Mouse (Mus musculus): Measurements from ENCODE around the gene Wwc1. TPM values are rescaled to one million over a fixed set of nuclear protein-coding genes. Genes with fewer than 3 reads are reported as not detected.
A peak's percentile ranks its signal among the peaks of the same experiment; 100 is the strongest.

The Wwc1 gene
- polyA plus RNA-seq, 1 experiment from 2014 or later = 2.9 TPM

DNA sequence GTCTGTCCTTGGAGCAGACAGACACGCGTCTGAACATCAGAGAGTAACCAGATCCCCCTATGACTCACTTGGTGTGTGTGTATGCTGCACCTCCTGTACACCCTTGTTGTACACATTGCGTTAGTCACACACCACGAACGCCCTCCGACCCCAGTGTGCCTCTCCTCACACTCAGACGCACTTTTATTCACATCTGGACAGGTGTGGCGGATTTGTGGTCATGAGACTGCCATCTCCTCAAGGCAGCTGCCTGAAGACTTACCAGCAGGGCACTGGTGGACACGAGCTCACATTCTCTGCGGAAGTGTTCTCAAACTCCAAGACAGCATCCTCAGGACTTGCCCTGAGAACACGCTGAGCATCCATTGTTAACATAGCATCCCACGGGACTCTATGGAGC is 17.7 kb upstream of the Wwc1 start:
- H3K27me3 ChIP-seq (ENCODE audit: control insufficient read depth, insufficient read depth, low read length) = 0 out of 2 replicates have a peak, but pooled peaks cover 3% of the 10 kb centered on the region
- ATAC-seq (replicated peaks; ENCODE audit: insufficient number of reproducible peaks, low FRiP score, low TSS enrichment) = no peak
- H3K4me3 ChIP-seq (ENCODE audit: low read depth, low read length) = no peak overlapping the region
- no peaks in the 10 kb centered on the region for H3K36me3 ChIP-seq (ENCODE audit: control insufficient read depth, insufficient read depth, low read length)
- peaks cover 4% of the 10 kb centered on the region; the same call in 1 of the 2 replicates for H3K4me1 ChIP-seq (ENCODE audit: control insufficient read depth, insufficient read depth, low read length)
- no peak overlapping the region for H3K27ac ChIP-seq (ENCODE audit: low read depth, low read length)
- no peak overlapping the region for H3K9ac ChIP-seq (ENCODE audit: low read depth, low read length)
- H3K9me3 ChIP-seq (replicated peaks; ENCODE audit: control insufficient read depth, low read length) = no peaks in the 10 kb centered on the region
- H3K4me2 ChIP-seq = no peak overlapping the region
- WGBS (ENCODE audit: insufficient replicate concordance) = 68% methylated on average over 12 of the region's 12 CpGs

DNA sequence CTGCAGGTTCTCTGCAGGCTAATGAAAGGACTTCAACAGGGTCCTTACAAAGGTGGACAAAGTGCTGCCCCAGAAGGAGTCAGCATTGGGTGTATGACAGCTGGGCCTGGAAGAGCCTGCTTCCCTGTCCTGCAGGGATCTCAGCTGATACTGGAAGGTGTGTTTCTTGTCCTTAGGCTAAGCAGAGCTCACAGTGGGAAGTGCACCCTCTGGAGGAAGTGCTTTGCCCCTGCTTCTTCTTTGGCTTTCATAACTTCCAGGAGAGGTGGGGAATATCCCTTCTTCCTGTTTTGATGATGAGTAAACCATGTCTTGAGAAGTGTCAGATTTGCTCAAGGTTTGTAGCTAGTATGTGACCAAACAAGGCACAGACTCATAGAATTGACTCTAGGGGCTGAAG is 15.0 kb upstream of the Wwc1 start:
- no peak overlapping the region for H3K4me3 ChIP-seq (ENCODE audit: low read depth, low read length)
- no peak for ATAC-seq (replicated peaks; ENCODE audit: insufficient number of reproducible peaks, low FRiP score, low TSS enrichment)
- H3K9me3 ChIP-seq (replicated peaks; ENCODE audit: control insufficient read depth, low read length) = no peaks in the 10 kb centered on the region
- no peaks in the 10 kb centered on the region for H3K36me3 ChIP-seq (ENCODE audit: control insufficient read depth, insufficient read depth, low read length)
- H3K9ac ChIP-seq (ENCODE audit: low read depth, low read length) = no peak overlapping the region
- no peak overlapping the region for H3K4me2 ChIP-seq
- no peaks in the 10 kb centered on the region for H3K4me1 ChIP-seq (ENCODE audit: control insufficient read depth, insufficient read depth, low read length)
- no peak overlapping the region for H3K27ac ChIP-seq (ENCODE audit: low read depth, low read length)
- no peaks in the 10 kb centered on the region for H3K27me3 ChIP-seq (ENCODE audit: control insufficient read depth, insufficient read depth, low read length)

DNA sequence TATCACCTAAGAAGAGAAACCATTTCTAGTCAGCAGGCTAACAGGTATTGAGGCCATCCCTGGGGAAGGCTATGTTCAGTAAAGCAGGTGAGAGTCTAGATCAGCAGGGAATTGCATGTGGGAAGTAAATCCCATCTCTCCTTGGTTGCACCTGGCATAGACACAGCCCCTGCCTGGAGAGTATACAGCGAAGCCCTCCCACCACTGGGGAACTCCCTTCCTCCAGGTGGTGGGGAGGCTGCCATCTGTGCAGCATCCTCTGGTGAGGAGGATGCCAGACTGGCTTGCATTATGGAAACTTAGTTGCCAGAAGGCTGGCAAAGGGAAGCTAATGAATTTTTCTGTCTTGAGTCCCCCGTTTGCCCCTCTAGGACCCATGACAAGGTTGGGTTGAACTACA is 11.5 kb upstream of the Wwc1 start:
- no peaks in the 10 kb centered on the region for H3K36me3 ChIP-seq (ENCODE audit: control insufficient read depth, insufficient read depth, low read length)
- ATAC-seq (replicated peaks; ENCODE audit: insufficient number of reproducible peaks, low FRiP score, low TSS enrichment) = no peak
- no peak overlapping the region for H3K4me2 ChIP-seq
- H3K9me3 ChIP-seq (replicated peaks; ENCODE audit: control insufficient read depth, low read length) = no peaks in the 10 kb centered on the region
- H3K4me1 ChIP-seq (ENCODE audit: control insufficient read depth, insufficient read depth, low read length) = no peaks in the 10 kb centered on the region
- no peaks in the 10 kb centered on the region for H3K27me3 ChIP-seq (ENCODE audit: control insufficient read depth, insufficient read depth, low read length)
- no peak overlapping the region for H3K9ac ChIP-seq (ENCODE audit: low read depth, low read length)
- H3K27ac ChIP-seq (ENCODE audit: low read depth, low read length) = no peak overlapping the region
- H3K4me3 ChIP-seq (ENCODE audit: low read depth, low read length) = no peak overlapping the region
- 63% methylated on average over 2 of the region's 2 CpGs for WGBS (ENCODE audit: insufficient replicate concordance)

DNA sequence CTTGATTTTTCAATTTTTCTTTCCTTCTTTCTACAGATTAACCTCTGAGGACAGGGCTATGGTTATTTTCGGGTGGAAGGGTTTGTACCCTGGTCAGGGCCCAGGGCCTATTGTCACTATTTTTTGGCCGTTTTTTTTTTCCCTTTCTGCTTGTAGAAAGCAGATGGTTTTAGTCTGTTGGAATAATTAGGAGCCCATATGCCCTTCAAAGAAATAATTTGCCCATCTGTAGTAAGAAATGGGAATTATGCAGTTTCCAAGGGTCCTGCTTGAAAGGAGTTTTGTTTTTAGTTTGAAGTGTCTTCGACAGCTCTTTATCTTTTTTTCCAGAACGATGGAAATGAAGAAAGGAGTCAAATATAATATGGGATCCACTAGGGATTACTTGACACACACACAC is 9.6 kb upstream of the Wwc1 start:
- no peak for ATAC-seq (replicated peaks; ENCODE audit: insufficient number of reproducible peaks, low FRiP score, low TSS enrichment)
- 75% methylated on average over 4 of the region's 4 CpGs for WGBS (ENCODE audit: insufficient replicate concordance)
- Histone ChIP-seq H3K9me3 (replicated peaks; ENCODE audit: control insufficient read depth, low read length) (no peaks in the 10 kb centered on the region), H3K4me1 (ENCODE audit: control insufficient read depth, insufficient read depth, low read length) (0 out of 2 replicates have a peak, but pooled peaks cover 4% of the 10 kb centered on the region), H3K36me3 (ENCODE audit: control insufficient read depth, insufficient read depth, low read length) (no peaks in the 10 kb centered on the region), H3K4me2 (no peak overlapping the region), H3K27me3 (ENCODE audit: control insufficient read depth, insufficient read depth, low read length) (no peaks in the 10 kb centered on the region), H3K9ac (ENCODE audit: low read depth, low read length) (no peak overlapping the region), H3K4me3 (ENCODE audit: low read depth, low read length) (no peak overlapping the region), H3K27ac (ENCODE audit: low read depth, low read length) (no peak overlapping the region)

DNA sequence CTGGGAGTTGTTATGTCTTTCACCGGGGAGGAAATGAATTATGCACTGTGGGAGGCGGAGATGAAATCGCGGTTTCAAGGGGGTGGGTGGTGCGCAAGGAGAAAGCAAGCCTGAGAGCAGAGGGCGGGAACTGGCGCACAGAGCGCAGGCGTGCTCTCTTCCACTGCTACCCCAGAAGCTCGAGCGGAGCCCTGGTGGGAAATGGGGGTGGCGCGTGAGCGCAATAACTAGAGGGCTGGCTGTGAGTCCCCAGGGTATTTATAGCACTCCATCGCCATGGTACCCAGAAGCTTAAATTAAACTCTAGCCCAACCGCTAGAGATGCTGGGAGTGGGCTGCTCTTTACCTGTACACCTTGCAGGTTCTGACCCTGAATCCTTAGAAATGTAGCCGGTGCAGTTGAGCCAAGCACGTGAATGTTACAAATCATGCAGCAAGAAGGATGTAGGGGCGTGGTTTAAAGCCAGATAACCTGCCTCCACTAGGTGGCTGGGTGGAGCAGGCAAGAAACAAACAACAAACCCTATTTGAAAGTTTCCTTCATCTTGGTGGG is 5.6 kb upstream of the Wwc1 start:
- Histone ChIP-seq H3K9ac (ENCODE audit: low read depth, low read length) (peak overlapping the region; percentile 62; the same call in 1 of the 2 replicates), H3K4me3 (ENCODE audit: low read depth, low read length) (peak overlapping the region; percentile 35)

DNA sequence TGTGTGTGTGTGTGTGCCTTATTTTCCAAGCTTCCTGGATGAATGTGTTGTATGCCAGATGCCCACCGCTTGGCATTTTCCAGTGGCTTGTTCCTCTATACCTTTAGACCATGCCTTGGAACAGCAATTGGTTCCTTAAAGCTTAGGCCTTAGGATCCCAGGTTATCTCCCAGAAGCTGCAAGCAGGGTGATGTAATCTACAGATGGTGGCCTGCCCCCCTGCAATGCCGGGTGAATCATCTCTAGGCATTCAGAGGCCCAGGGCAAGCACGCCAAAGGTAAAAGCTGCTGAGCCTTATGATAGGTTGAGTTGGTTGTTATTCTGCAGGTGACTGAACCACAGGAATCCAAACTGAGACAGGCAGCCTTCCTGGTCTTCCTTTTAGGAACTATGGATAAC is 2.4 kb upstream of the Wwc1 start:
- no peak for ATAC-seq (replicated peaks; ENCODE audit: insufficient number of reproducible peaks, low FRiP score, low TSS enrichment)
- WGBS (ENCODE audit: insufficient replicate concordance) = 79% methylated on average over 3 of the region's 3 CpGs
- H3K36me3 ChIP-seq (ENCODE audit: control insufficient read depth, insufficient read depth, low read length) = no peaks in the 10 kb centered on the region
- peaks cover 28% of the 10 kb centered on the region for H3K27me3 ChIP-seq (ENCODE audit: control insufficient read depth, insufficient read depth, low read length)
- peaks cover 9% of the 10 kb centered on the region; the same call in 1 of the 2 replicates for H3K4me1 ChIP-seq (ENCODE audit: control insufficient read depth, insufficient read depth, low read length)
- H3K4me3 ChIP-seq (ENCODE audit: low read depth, low read length) = no peak overlapping the region
- H3K27ac ChIP-seq (ENCODE audit: low read depth, low read length) = no peak overlapping the region
- no peak overlapping the region for H3K9ac ChIP-seq (ENCODE audit: low read depth, low read length)
- H3K9me3 ChIP-seq (replicated peaks; ENCODE audit: control insufficient read depth, low read length) = no peaks in the 10 kb centered on the region
- H3K4me2 ChIP-seq = no peak overlapping the region

More for the DNA sequence above, 5.6 kb upstream of the Wwc1 start:
- Histone ChIP-seq H3K36me3 (ENCODE audit: control insufficient read depth, insufficient read depth, low read length) (no peaks in the 10 kb centered on the region), H3K27ac (ENCODE audit: low read depth, low read length) (no peak overlapping the region), H3K4me1 (ENCODE audit: control insufficient read depth, insufficient read depth, low read length) (0 out of 2 replicates have a peak, but pooled peaks cover 4% of the 10 kb centered on the region), H3K4me2 (peak overlapping the region; percentile 67), H3K9me3 (replicated peaks; ENCODE audit: control insufficient read depth, low read length) (no peaks in the 10 kb centered on the region), H3K27me3 (ENCODE audit: control insufficient read depth, insufficient read depth, low read length) (peaks cover 9% of the 10 kb centered on the region)
- peak; percentile 61; the same call in 1 of the 2 replicates for ATAC-seq (replicated peaks; ENCODE audit: insufficient number of reproducible peaks, low FRiP score, low TSS enrichment)
- WGBS (ENCODE audit: insufficient replicate concordance) = under 1% methylated on average over 19 of the region's 19 CpGs

DNA sequence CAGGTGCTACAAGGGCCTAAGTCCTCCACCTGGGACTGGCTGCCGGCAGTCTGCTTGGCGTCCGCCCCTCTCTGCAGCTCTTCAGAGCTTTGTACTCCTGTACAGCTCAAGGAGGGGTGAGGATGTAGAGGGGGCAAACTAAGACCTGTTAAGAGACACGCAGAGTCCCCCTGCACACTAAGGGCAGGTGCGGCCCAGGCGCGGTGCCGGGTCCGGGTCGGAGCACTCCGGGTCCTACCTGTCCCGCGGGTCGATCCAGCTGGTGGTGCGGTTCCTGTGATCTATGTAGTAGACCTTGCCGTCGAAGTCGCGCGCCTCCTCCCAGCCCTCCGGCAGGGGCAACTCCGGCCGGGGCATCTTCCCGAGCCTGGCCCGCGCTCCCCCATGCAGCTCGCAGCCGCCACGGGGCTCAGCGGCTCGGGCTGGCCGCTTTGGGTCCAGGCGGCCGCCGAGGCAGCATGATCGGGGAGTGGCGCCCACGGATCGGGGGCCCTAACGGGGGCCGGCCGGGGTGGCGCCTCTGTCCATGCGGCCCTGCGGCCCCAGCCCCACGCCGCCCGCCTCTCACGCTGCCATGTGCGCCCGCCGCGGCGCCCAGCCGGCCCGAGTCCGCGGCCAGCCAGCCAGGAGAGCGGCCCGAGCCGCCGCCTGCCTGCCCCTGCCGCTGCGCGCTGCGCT is 455 bp downstream of the Wwc1 start:
- Histone ChIP-seq H3K4me2 (peak overlapping the region; percentile 96), H3K27ac (ENCODE audit: low read depth, low read length) (no peak overlapping the region), H3K4me1 (ENCODE audit: control insufficient read depth, insufficient read depth, low read length) (peaks cover 6% of the 10 kb centered on the region; the same call in 1 of the 2 replicates), H3K27me3 (ENCODE audit: control insufficient read depth, insufficient read depth, low read length) (peaks cover 34% of the 10 kb centered on the region), H3K4me3 (ENCODE audit: low read depth, low read length) (peak overlapping the region; percentile 65), H3K9me3 (replicated peaks; ENCODE audit: control insufficient read depth, low read length) (no peaks in the 10 kb centered on the region), H3K36me3 (ENCODE audit: control insufficient read depth, insufficient read depth, low read length) (no peaks in the 10 kb centered on the region), H3K9ac (ENCODE audit: low read depth, low read length) (peak overlapping the region; percentile 68)
- 1% methylated on average over 34 of the region's 66 CpGs for WGBS (ENCODE audit: insufficient replicate concordance)
- ATAC-seq (replicated peaks; ENCODE audit: insufficient number of reproducible peaks, low FRiP score, low TSS enrichment) = peak; percentile 49; the same call in 1 of the 2 replicates

DNA sequence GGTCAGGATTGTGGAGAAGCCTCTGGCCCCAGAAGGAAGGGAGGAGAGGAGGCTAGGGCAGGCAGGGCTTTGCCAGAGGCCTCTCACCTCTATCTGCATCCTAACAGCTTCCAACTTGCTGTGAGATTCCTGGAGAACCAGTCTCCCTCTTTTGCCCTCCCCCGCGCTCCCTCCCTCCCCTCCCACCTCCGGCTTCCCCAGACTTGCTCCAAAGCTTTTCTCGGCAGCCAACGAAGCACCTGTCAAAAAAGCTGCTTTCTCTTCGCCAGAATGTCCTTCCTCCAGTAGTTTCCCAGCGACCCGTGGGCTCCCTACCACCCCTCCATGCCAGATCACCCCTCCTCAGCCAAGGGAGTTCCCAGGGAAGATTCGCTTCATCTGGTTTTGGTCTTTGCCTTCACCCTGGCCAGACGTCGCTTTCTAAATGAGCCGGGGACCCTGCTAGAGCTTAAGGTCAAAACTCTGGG is 1.0 kb downstream of the Wwc1 start:
- Histone ChIP-seq H3K27ac (ENCODE audit: low read depth, low read length) (no peak overlapping the region), H3K36me3 (ENCODE audit: control insufficient read depth, insufficient read depth, low read length) (no peaks in the 10 kb centered on the region), H3K27me3 (ENCODE audit: control insufficient read depth, insufficient read depth, low read length) (peaks cover 34% of the 10 kb centered on the region), H3K4me3 (ENCODE audit: low read depth, low read length) (peak overlapping the region; percentile 65), H3K4me2 (peak overlapping the region; percentile 96), H3K4me1 (ENCODE audit: control insufficient read depth, insufficient read depth, low read length) (peaks cover 6% of the 10 kb centered on the region; the same call in 1 of the 2 replicates), H3K9ac (ENCODE audit: low read depth, low read length) (peak overlapping the region; percentile 68), H3K9me3 (replicated peaks; ENCODE audit: control insufficient read depth, low read length) (no peaks in the 10 kb centered on the region)
- under 1% methylated on average over 12 of the region's 12 CpGs for WGBS (ENCODE audit: insufficient replicate concordance)
- ATAC-seq (replicated peaks; ENCODE audit: insufficient number of reproducible peaks, low FRiP score, low TSS enrichment) = 0 out of 2 replicates have a peak, but pooled peaks have one; percentile 20

Measured in heart, embryonic 11.5 days (tissue).